16 mouse cellular contexts compared by ENCODE assay signal in genomic region chr2:127259340-127259739, GRCm38 (mm10). TPM values are rescaled to one million over a fixed set of nuclear protein-coding genes. Genes with fewer than 3 reads are reported as not detected.
DNase-seq lines count a peak whose midpoint lies in the region; ATAC-seq and TF ChIP-seq lines count a peak whose summit lies in the region.
"Had no signal": no experiment of that assay in that cellular context is flagged by ENCODE, and none has a peak within 500 bp of the region (broad histone marks: within the 10 kb centered on the region; RNA-seq: fewer than 3 reads in every experiment).

No protein-coding gene starts in this region.

- peak overlapping the region; percentile 20; the same call in 1 of the 2 replicates for H3K27ac ChIP-seq in lung, postnatal 0 days (ENCODE audit: low read length)
- no peak overlapping the region for H3K27ac ChIP-seq in cerebellum, adult 2 months (ENCODE audit: insufficient read depth, low read length)
- H3K27ac ChIP-seq in kidney, embryonic 14.5 days (ENCODE audit: low read depth, low read length) = no peak overlapping the region
- H3K27ac ChIP-seq: forebrain, embryonic 10.5 days; hindbrain, embryonic 13.5 days; intestine, embryonic 15.5 days; liver, embryonic 13.5 days; midbrain, embryonic 15.5 days had no signal

- H3K4me1 ChIP-seq in lung, postnatal 0 days (ENCODE audit: insufficient read depth, low read depth, low read length) = no peaks in the 10 kb centered on the region
- H3K4me1 ChIP-seq in cerebellum, adult 2 months (ENCODE audit: control insufficient read depth, insufficient read depth, low read length) = no peaks in the 10 kb centered on the region
- no peaks in the 10 kb centered on the region for H3K4me1 ChIP-seq in kidney, embryonic 14.5 days (ENCODE audit: control insufficient read depth, insufficient read depth, low read length)
- H3K4me1 ChIP-seq: forebrain, embryonic 10.5 days; hindbrain, embryonic 13.5 days; intestine, embryonic 15.5 days; midbrain, embryonic 15.5 days had no signal

- no peaks in the 10 kb centered on the region for H3K9me3 ChIP-seq in lung, postnatal 0 days (ENCODE audit: low read length)
- no peaks in the 10 kb centered on the region for H3K9me3 ChIP-seq in kidney, embryonic 14.5 days (ENCODE audit: control insufficient read depth, low read length)
- H3K9me3 ChIP-seq: forebrain, embryonic 10.5 days; hindbrain, embryonic 13.5 days; intestine, embryonic 15.5 days; liver, embryonic 13.5 days; midbrain, embryonic 15.5 days had no signal

- no peak overlapping the region for H3K9ac ChIP-seq in lung, postnatal 0 days (replicated peaks; ENCODE audit: low read depth)
- no peak overlapping the region for H3K9ac ChIP-seq in kidney, embryonic 14.5 days (ENCODE audit: low read depth, low read length)
- H3K9ac ChIP-seq: hindbrain, embryonic 13.5 days; intestine, embryonic 15.5 days; liver, embryonic 13.5 days; midbrain, embryonic 15.5 days had no signal

- H3K4me3 ChIP-seq in lung, postnatal 0 days (ENCODE audit: low read depth, low read length) = no peak overlapping the region
- H3K4me3 ChIP-seq in cerebellum, adult 2 months (replicated peaks; ENCODE audit: insufficient read depth, low read depth, low read length) = no peak overlapping the region
- H3K4me3 ChIP-seq in kidney, embryonic 14.5 days (ENCODE audit: low read length) = no peak overlapping the region
- H3K4me3 ChIP-seq: forebrain, embryonic 10.5 days; hindbrain, embryonic 13.5 days; intestine, embryonic 15.5 days; liver, embryonic 13.5 days; midbrain, embryonic 15.5 days had no signal

- TF ChIP-seq POLR2A in cerebellum, adult 2 months (IDR thresholded peaks at IDR 0.05; ENCODE audit: borderline replicate concordance, insufficient read depth, low read length) = no peak

- no peak for TF ChIP-seq EP300 in lung, postnatal 0 days (IDR thresholded peaks at IDR 0.05)

- no peak overlapping the region for H3K4me2 ChIP-seq in lung, postnatal 0 days (replicated peaks; ENCODE audit: low read depth, low read length)
- no peak overlapping the region for H3K4me2 ChIP-seq in kidney, embryonic 14.5 days (replicated peaks; ENCODE audit: low read depth, low read length)
- H3K4me2 ChIP-seq: hindbrain, embryonic 13.5 days; intestine, embryonic 15.5 days; liver, embryonic 13.5 days; midbrain, embryonic 15.5 days had no signal

- H3K36me3 ChIP-seq in lung, postnatal 0 days (ENCODE audit: insufficient read depth, low read length) = peaks cover 16% of the 10 kb centered on the region; the same call in 1 of the 2 replicates
- H3K36me3 ChIP-seq in kidney, embryonic 14.5 days (ENCODE audit: control insufficient read depth, insufficient read depth, low read length) = peaks cover 38% of the 10 kb centered on the region

- WGBS in lung, postnatal 0 days = 62% methylated on average over 5 of the region's 5 CpGs
- WGBS in cerebellum, adult 2 months = 73% methylated on average over 5 of the region's 5 CpGs
- 86% methylated on average over 5 of the region's 5 CpGs for WGBS in kidney, embryonic 14.5 days

- peak; percentile 56 for ATAC-seq in frontal cortex, adult (ENCODE audit: low TSS enrichment)
- ATAC-seq in lung, postnatal 0 days = peak; percentile 75
- ATAC-seq in kidney, embryonic 14.5 days (ENCODE audit: low FRiP score, low TSS enrichment) = no peak
- ATAC-seq: intestine, embryonic 15.5 days; midbrain, embryonic 15.5 days had no signal

- DNase-seq in frontal cortex, postnatal 10 days (ENCODE audit: low spot score in 2 of 2) = no peak
- peak; percentile 47 for DNase-seq in layer of hippocampus, adult 9-11 months
- no peak for DNase-seq in layer of hippocampus, adult 9-10 months (ENCODE audit: low spot score)
- peak; percentile 82 for DNase-seq in lung, postnatal 0 days (ENCODE audit: low spot score)
- peak; percentile 58 for DNase-seq in testis, postnatal 10 days (ENCODE audit: low spot score)
- DNase-seq in cerebellum, adult 2 months = no peak
- DNase-seq: adrenal gland, postnatal 36 days; kidney, postnatal 10 days; liver, embryonic 13.5 days had no signal

- H3K27me3 ChIP-seq in lung, postnatal 0 days (replicated peaks; ENCODE audit: insufficient read depth, low read length) = no peaks in the 10 kb centered on the region
- H3K27me3 ChIP-seq in cerebellum, adult 2 months (ENCODE audit: control insufficient read depth, insufficient read depth, low read length) = no peaks in the 10 kb centered on the region
- H3K27me3 ChIP-seq in kidney, embryonic 14.5 days (ENCODE audit: control insufficient read depth, insufficient read depth, low read length) = no peaks in the 10 kb centered on the region
- H3K27me3 ChIP-seq: CH12.LX; hindbrain, embryonic 13.5 days; intestine, embryonic 15.5 days; liver, embryonic 13.5 days; midbrain, embryonic 15.5 days had no signal

- TF ChIP-seq CTCF in lung, postnatal 0 days (IDR thresholded peaks at IDR 0.05) = no peak
- TF ChIP-seq CTCF in cerebellum, adult 2 months (IDR thresholded peaks at IDR 0.05; ENCODE audit: borderline replicate concordance, insufficient read depth, low read depth, low read length) = no peak

RNA-seq across cellular contexts. Expression of gene Stard7, which starts 10.7 kb away (rescaled TPM):
- polyA plus RNA-seq in lung, postnatal 0 days (2015; fragmentation: Nextera tagmentation; extraction: Ambion mirVana) = 34.2 and 37.9 TPM in 2 replicates
- polyA plus RNA-seq in cerebellum, adult 2 months (2012; rRNA removed) = 88.7 and 92.2 TPM in 2 replicates
- polyA plus RNA-seq in kidney, embryonic 14.5 days (2014; fragmentation: Nextera tagmentation; extraction: Ambion mirVana) = 53.0 and 102 TPM in 2 replicates

RNA-seq across cellular contexts. Expression of gene Tmem127, which starts 11.6 kb away (rescaled TPM):
- polyA plus RNA-seq in lung, postnatal 0 days (2015; fragmentation: Nextera tagmentation; extraction: Ambion mirVana) = 30.4 and 32.9 TPM in 2 replicates
- polyA plus RNA-seq in cerebellum, adult 2 months (2012; rRNA removed) = 77.9 and 80.3 TPM in 2 replicates
- 13.5 and 19.8 TPM in 2 replicates for polyA plus RNA-seq in kidney, embryonic 14.5 days (2014; fragmentation: Nextera tagmentation; extraction: Ambion mirVana)

RNA-seq across cellular contexts. Expression of gene Ciao1, which starts 11.7 kb away (rescaled TPM):
- polyA plus RNA-seq in lung, postnatal 0 days (2015; fragmentation: Nextera tagmentation; extraction: Ambion mirVana) = 54.4 and 61.4 TPM in 2 replicates
- polyA plus RNA-seq in cerebellum, adult 2 months (2012; rRNA removed) = 105 and 110 TPM in 2 replicates
- polyA plus RNA-seq in kidney, embryonic 14.5 days (2014; fragmentation: Nextera tagmentation; extraction: Ambion mirVana) = 60.1 and 62.5 TPM in 2 replicates

RNA-seq across cellular contexts. Expression of gene Snrnp200, which starts 51.2 kb away (rescaled TPM):
- polyA plus RNA-seq in lung, postnatal 0 days (2015; fragmentation: Nextera tagmentation; extraction: Ambion mirVana) = 18.8 and 20.5 TPM in 2 replicates
- polyA plus RNA-seq in cerebellum, adult 2 months (2012; rRNA removed) = 74.8 and 84.8 TPM in 2 replicates
- 62.7 and 85.9 TPM in 2 replicates for polyA plus RNA-seq in kidney, embryonic 14.5 days (2014; fragmentation: Nextera tagmentation; extraction: Ambion mirVana)

RNA-seq across cellular contexts. Expression of gene 1810024B03Rik, which starts 51.3 kb away (rescaled TPM):
- polyA plus RNA-seq in lung, postnatal 0 days (2015; fragmentation: Nextera tagmentation; extraction: Ambion mirVana) = 1.9 and 2.0 TPM in 2 replicates
- 1.00 and 1.1 TPM in 2 replicates for polyA plus RNA-seq in cerebellum, adult 2 months (2012; rRNA removed)
- polyA plus RNA-seq in kidney, embryonic 14.5 days (2014; fragmentation: Nextera tagmentation; extraction: Ambion mirVana) = 2.7 and 3.6 TPM in 2 replicates

Comparison
In these comparisons a context has a peak if more than half of its experiments do, and no peak if none do; other contexts are left out.
1. DNase-seq: peak in layer of hippocampus, adult 9-11 months (single experiment), lung, postnatal 0 days (single experiment) and testis, postnatal 10 days (single experiment); none in frontal cortex, postnatal 10 days (0 of 2), layer of hippocampus, adult 9-10 months (single experiment) and cerebellum, adult 2 months (0 of 2).